Mouse (Mus musculus): ENCODE measurements around the gene Wdr60.

Wdr60 gene

GRCm38 (mm10) chr12:116193952-116194351, 68.9 kb downstream of the Wdr60 start:
- intact Hi-C loops (cut with DNase I), result no loop called here

- intact Hi-C loops (cut with DNase I), result no loop called here
Measured at GRCm38 (mm10) chr12:116183212-116183935, 79.4 kb downstream of the Wdr60 start.

DNA sequence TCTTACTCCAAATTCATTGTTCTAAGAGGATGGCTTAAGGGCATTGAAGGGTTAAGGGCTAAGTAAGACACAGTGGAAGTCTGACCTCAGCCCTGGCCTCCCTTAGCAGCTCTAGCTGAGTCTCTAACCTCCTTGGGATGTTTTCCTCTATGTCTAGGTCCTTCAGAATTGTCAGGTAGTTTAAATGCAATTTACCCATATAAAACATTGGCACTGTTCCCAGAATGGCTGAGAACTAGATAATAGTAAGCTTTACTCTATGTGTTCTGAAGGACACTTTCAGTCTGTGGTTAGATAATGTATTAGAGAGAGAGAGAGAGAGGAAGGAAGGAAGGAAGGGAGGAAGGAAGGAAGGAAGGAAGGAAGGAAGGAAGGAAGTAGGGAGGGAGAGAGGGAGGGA, 80.4 kb downstream of the Wdr60 start:
- intact Hi-C loops (cut with DNase I), result no loop called here

GRCm38 (mm10) chr12:116181436-116182050, 81.3 kb downstream of the Wdr60 start:
- intact Hi-C loops (cut with DNase I), result no loop called here

- intact Hi-C loops (cut with DNase I), result no loop called here
Measured at GRCm38 (mm10) chr12:116176930-116177329, 85.9 kb downstream of the Wdr60 start.

DNA sequence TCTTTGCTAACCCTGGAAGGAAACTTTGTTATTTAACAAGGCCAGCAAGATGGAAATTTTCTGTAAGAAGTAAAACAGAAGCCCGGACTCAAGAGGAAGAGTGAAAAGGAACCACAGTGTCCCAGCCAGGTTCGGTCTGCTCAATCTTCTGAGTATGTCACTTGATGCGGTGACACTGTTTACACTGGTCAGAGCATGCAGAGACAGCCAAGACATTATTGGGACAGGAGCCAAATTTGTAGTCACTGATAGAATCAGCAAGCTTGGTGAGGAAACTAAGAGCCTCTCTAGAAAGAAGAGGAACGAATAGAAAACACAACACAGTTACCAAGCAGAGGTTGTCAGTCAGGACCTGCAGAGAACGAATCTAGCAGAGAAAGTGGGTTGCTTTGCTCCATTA, 93.2 kb downstream of the Wdr60 start:
- intact Hi-C loops (cut with DNase I), result no loop called here

- intact Hi-C loops (cut with DNase I), result no loop called here
Measured at GRCm38 (mm10) chr12:116165368-116165767, 97.5 kb downstream of the Wdr60 start.

GRCm38 (mm10) chr12:116159695-116160094, 103.1 kb downstream of the Wdr60 start:
- intact Hi-C loops (cut with DNase I), result no loop called here

DNA sequence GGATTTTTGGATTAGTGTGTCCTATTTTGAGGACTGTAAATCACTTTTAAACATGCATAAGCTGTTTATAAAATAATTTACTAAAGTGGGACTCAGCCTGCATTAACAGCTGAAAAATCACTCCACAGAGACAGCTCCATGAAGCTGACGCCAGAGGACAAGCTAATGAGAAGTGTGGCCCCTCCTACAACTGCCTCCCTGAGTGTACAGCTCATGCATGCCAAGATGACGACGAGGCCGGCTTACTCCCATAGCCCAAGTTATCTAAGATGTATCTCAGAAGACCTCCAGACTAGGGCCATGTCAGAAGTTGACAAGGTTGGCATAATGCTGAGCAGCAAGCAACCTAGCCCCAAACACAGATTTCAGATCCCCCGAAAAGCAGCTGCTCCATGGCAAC, 103.6 kb downstream of the Wdr60 start:
- intact Hi-C loops (cut with DNase I), result no loop called here

- intact Hi-C loops (cut with DNase I), result no loop called here
Measured at GRCm38 (mm10) chr12:116156792-116157532, 105.9 kb downstream of the Wdr60 start.

Small RNAs within 50 kb of the gene (microRNA-seq; reads per million reads assigned to microRNA genes)
- gene Gm23190, result 0 reads per million in 2 experiments

Measured in adrenal gland (tissue).